Mouse (Mus musculus): Measurements from ENCODE around the gene Rnf187. TPM values are rescaled to one million over a fixed set of nuclear protein-coding genes. Genes with fewer than 3 reads are reported as not detected.

Gene Rnf187
- polyA plus RNA-seq, 1 experiment, result 99.2 TPM

DNA sequence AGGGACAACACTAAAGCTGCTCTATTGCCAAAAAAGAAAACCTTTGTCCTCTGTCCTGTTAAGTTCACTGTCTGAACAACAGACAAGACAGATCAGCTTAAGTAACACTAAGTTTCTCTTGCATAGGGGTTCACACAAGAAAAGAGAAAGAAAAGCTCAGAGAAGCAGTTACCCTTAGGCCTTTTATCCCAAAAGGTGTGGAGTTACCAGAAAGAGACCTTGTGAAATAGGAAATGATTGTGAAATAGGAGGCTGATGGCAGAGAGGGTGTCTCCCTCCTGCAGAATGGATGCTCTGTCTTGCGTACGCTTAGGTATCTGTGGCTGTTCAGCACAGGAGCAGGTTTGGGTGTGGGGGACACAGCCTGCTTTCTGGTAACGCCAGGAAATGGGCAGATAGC is 40.5 kb upstream of the Rnf187 start:
- Histone ChIP-seq H3K27ac (ENCODE audit: insufficient read depth, low read length) (peak overlapping the region; percentile 95), H3K4me1 (ENCODE audit: control insufficient read depth, insufficient read depth, low read length) (0 out of 2 replicates have a peak, but pooled peaks cover 7% of the 10 kb centered on the region), H3K4me3 (ENCODE audit: insufficient read depth, low read length) (peak overlapping the region; percentile 88)
- no peak for TF ChIP-seq POLR2A (IDR thresholded peaks at IDR 0.05; ENCODE audit: low read depth, low read length)
- TF ChIP-seq CTCF (IDR thresholded peaks at IDR 0.05; ENCODE audit: borderline replicate concordance, insufficient read depth, low read length), result no peak

DNA sequence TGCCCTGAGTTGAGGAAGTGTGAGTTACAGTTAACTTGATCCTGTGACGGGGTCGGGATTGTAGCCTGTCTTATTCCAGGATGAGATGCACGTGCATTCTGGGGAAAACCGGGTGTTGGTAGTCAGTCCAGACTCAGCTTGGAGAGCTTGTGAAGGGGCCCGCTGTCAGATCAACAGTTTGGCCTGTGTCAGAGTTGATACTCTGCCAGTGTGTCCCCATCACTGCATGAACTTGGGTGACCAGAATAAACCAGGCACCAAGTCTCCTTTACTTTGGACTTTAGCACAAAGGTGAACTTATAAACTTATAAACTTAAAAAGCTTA is 40.0 kb upstream of the Rnf187 start:
- 0 out of 2 replicates have a peak, but pooled peaks cover 7% of the 10 kb centered on the region for H3K4me1 ChIP-seq (ENCODE audit: control insufficient read depth, insufficient read depth, low read length)
- peak overlapping the region; percentile 95 for H3K27ac ChIP-seq (ENCODE audit: insufficient read depth, low read length)
- H3K4me3 ChIP-seq (ENCODE audit: insufficient read depth, low read length), result peak overlapping the region; percentile 88
- TF ChIP-seq CTCF (IDR thresholded peaks at IDR 0.05; ENCODE audit: borderline replicate concordance, insufficient read depth, low read length), result no peak
- TF ChIP-seq POLR2A (IDR thresholded peaks at IDR 0.05; ENCODE audit: low read depth, low read length), result peak; percentile 17; the same call in 1 of the 2 replicates

DNA sequence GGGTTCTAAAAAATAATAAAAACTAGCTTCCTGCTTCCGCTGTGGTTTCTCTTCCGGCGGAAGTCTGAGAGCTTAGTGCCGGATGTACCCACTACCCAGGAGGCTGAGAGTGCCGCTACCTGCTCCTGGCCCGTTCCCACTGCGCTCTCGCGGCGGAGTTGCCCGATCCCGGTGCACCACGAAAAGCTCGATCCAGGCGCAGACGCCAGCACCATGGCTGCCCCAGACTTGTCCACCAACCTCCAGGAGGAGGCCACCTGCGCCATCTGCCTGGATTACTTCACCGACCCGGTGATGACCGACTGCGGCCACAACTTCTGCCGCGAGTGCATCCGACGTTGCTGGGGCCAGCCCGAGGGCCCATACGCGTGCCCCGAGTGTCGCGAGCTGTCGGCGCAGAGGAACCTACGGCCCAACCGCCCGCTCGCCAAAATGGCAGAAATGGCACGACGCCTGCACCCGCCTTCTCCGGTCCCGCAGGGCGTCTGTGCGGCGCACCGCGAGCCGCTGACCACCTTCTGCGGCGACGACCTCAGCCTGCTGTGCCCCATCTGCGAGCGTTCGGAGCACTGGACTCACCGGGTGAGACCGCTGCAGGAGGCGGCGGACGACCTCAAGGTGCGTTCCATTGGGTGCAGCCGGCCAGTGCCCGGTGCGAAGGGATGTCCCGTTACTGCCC is 39.5 kb upstream of the Rnf187 start, which contains the start of gene Trim11:
Trim11 (plus strand) TSS at position 67 of the 679 bp plus-strand sequence.
- no peak for TF ChIP-seq CTCF (IDR thresholded peaks at IDR 0.05; ENCODE audit: borderline replicate concordance, insufficient read depth, low read length)
- TF ChIP-seq POLR2A (IDR thresholded peaks at IDR 0.05; ENCODE audit: low read depth, low read length), result peak; percentile 90
- H3K4me1 ChIP-seq (ENCODE audit: control insufficient read depth, insufficient read depth, low read length), result 0 out of 2 replicates have a peak, but pooled peaks cover 7% of the 10 kb centered on the region
- peak within 1 kb of the TSS; percentile 95 for H3K27ac ChIP-seq (ENCODE audit: insufficient read depth, low read length)
- H3K4me3 ChIP-seq (ENCODE audit: insufficient read depth, low read length), result peak within 1 kb of the TSS; percentile 88

DNA sequence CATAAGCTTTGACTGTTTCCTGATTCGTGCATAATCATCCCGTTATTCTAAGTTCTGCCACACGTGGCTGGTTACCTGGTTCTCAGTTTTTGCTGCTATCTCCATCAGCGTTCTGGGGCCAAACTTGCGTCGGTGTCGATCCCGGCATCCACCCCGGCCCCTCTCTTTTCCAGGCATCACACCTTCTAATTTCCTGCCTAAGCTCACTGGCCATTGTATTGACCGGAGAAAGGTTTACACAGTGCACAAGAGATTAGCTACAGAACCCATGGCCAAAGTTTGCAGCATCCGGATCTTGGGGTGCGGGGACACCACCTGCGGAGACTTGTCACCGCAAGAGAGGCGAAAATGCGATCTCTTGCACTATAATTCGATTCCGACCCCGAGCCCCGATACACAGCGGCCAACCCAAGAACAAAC is 38.9 kb upstream of the Rnf187 start:
- Histone ChIP-seq H3K27ac (ENCODE audit: insufficient read depth, low read length) (peak overlapping the region; percentile 21; the same call in 1 of the 2 replicates), H3K4me3 (ENCODE audit: insufficient read depth, low read length) (peak overlapping the region; percentile 88), H3K4me1 (ENCODE audit: control insufficient read depth, insufficient read depth, low read length) (0 out of 2 replicates have a peak, but pooled peaks cover 7% of the 10 kb centered on the region)
- no peak for TF ChIP-seq CTCF (IDR thresholded peaks at IDR 0.05; ENCODE audit: borderline replicate concordance, insufficient read depth, low read length)
- TF ChIP-seq POLR2A (IDR thresholded peaks at IDR 0.05; ENCODE audit: low read depth, low read length), result no peak

DNA sequence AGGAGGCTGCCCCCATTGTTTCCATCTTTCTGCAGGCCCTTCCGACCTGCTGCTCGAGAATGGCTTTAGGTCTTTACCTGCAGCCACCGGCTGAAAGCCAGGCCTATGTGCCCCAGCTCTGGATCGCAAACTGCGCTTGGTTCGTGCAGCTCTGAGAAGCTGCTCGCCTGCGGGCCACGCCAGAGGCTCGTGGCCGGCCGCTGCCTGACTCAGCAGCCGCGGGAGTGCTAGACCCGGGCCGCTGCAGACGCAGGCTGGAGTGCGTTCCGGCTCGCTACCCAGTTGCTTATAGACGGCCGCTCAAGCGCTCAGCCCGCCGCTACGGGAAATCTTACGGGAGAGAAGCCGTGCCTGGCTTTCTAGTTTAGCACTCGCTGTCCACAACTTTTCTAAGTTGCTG is 38.4 kb upstream of the Rnf187 start:
- no peak for TF ChIP-seq POLR2A (IDR thresholded peaks at IDR 0.05; ENCODE audit: low read depth, low read length)
- 0 out of 2 replicates have a peak, but pooled peaks cover 7% of the 10 kb centered on the region for H3K4me1 ChIP-seq (ENCODE audit: control insufficient read depth, insufficient read depth, low read length)
- peak overlapping the region; percentile 88 for H3K4me3 ChIP-seq (ENCODE audit: insufficient read depth, low read length)
- H3K27ac ChIP-seq (ENCODE audit: insufficient read depth, low read length), result no peak overlapping the region

DNA sequence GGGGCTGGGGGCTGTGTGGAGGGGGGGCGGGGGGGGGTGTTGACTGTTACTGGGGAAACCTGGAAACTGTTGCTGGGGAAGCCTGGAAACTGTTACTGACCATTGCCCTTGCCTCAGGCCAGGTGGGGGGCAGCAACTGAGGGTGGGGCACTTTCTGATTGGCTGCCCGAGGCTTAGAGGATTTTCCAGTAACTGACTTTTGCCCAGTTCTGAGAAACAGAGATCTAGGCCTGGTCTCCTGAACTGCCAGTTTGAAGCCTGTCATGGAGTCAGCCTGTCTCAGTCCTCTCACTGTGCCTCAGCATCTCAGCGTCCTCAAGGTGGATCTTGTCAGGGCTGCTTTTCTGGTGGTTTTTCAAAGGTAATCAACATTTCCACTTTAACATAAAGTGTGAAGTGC is 35.7 kb upstream of the Rnf187 start:
- no peak for TF ChIP-seq CTCF (IDR thresholded peaks at IDR 0.05; ENCODE audit: borderline replicate concordance, insufficient read depth, low read length)
- H3K4me3 ChIP-seq (ENCODE audit: insufficient read depth, low read length), result no peak overlapping the region
- no peaks in the 10 kb centered on the region for H3K4me1 ChIP-seq (ENCODE audit: control insufficient read depth, insufficient read depth, low read length)
- H3K27ac ChIP-seq (ENCODE audit: insufficient read depth, low read length), result no peak overlapping the region

DNA sequence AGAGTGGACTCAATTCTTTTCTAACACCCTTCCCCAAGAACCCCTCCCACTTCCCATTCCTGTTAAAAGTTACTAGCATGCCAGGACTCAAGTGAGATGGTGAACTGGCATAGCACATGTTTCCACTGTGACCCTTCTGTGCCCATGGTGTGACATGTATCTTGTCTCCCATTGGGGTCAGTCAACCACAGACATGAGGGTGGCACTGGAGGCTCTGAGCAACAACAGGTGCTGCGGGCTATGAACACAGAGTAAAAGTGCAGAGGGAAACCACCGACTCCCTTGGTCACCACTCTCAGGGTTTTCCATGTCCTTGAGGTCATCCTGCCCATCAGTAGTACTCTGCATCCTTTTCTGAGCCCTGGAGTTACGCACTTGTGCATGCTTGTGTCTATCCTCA is 33.1 kb upstream of the Rnf187 start:
- Histone ChIP-seq H3K4me1 (ENCODE audit: control insufficient read depth, insufficient read depth, low read length) (no peaks in the 10 kb centered on the region), H3K27ac (ENCODE audit: insufficient read depth, low read length) (no peak overlapping the region), H3K4me3 (ENCODE audit: insufficient read depth, low read length) (no peak overlapping the region)
- no peak for TF ChIP-seq CTCF (IDR thresholded peaks at IDR 0.05; ENCODE audit: borderline replicate concordance, insufficient read depth, low read length)
- no peak for TF ChIP-seq POLR2A (IDR thresholded peaks at IDR 0.05; ENCODE audit: low read depth, low read length)

DNA sequence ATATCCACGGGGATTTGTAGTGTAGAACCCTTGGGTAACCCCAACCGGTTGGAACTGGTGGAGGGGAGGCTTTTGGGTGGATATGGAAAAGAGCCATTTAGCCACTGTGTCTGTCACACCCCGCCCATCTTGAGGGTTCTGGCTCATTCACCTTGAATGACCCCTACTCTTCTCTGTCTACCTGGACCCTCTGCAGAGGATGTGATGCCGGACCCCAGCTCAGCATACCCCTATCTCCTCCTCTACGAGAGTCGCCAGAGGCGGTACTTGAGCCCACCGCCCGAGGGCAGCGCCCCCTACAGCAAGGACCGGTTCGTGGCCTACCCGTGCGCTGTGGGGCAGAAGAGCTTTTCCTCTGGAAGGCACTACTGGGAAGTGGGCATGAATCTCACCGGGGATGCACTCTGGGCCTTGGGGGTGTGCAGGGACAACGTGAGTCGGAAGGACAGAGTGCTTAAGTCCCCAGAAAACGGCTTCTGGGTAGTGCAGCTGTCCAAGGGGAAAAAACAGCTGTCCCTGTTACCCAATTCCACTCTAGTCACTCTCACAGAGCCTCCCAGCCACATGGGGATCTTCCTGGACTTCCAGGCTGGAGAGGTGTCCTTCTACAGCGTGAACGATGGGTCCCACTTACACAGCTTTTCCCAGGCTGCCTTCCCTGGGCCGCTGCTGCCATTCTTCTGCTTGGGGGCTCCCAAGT is 32.3 kb upstream of the Rnf187 start:
- Histone ChIP-seq H3K4me3 (ENCODE audit: insufficient read depth, low read length) (no peak overlapping the region), H3K27ac (ENCODE audit: insufficient read depth, low read length) (no peak overlapping the region), H3K4me1 (ENCODE audit: control insufficient read depth, insufficient read depth, low read length) (no peaks in the 10 kb centered on the region)
- TF ChIP-seq CTCF (IDR thresholded peaks at IDR 0.05; ENCODE audit: borderline replicate concordance, insufficient read depth, low read length) (no peak), POLR2A (IDR thresholded peaks at IDR 0.05; ENCODE audit: low read depth, low read length) (no peak)

DNA sequence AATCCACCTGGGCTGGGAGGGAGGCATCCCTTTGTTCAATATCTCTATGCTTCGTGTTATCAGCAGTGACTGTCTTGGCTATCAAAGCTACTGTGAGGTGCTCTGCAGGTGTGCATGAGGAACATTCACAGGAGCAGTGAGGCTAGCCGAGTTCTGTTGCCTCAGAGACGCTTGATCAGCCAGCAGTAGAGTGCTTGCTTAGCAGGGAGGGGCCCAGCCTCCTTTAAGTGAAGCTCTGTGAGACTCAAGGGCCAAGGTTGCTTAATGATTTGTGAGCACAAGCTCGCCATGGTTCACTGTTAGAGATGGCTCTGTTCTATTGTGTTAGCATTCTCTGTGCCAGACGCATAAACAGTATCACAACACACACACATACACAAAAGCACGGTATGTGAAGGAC is 30.9 kb upstream of the Rnf187 start:
- Histone ChIP-seq H3K4me3 (ENCODE audit: insufficient read depth, low read length) (no peak overlapping the region), H3K4me1 (ENCODE audit: control insufficient read depth, insufficient read depth, low read length) (no peaks in the 10 kb centered on the region), H3K27ac (ENCODE audit: insufficient read depth, low read length) (no peak overlapping the region)
- TF ChIP-seq POLR2A (IDR thresholded peaks at IDR 0.05; ENCODE audit: low read depth, low read length), result no peak
- no peak for TF ChIP-seq CTCF (IDR thresholded peaks at IDR 0.05; ENCODE audit: borderline replicate concordance, insufficient read depth, low read length)

DNA sequence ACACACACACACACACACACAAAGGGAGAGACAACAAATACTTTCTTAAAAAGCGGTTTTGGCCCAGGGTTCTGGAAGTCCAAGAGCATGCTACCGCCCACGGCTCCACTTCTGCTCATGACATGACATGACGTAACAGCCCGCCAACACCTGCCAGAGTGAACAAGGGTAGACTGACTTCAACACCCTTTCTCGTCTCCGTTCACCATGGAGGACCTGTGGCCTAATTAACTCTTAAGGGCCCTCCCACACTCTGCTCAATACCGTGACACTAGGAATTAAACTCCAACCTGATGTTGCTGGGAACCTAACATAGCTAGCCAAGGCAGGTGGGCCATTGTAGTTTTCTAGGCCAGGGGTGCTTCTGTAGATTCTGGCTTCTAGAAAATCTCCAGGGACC is 30.3 kb upstream of the Rnf187 start:
- H3K4me1 ChIP-seq (ENCODE audit: control insufficient read depth, insufficient read depth, low read length), result no peaks in the 10 kb centered on the region
- no peak overlapping the region for H3K4me3 ChIP-seq (ENCODE audit: insufficient read depth, low read length)
- H3K27ac ChIP-seq (ENCODE audit: insufficient read depth, low read length), result no peak overlapping the region
- TF ChIP-seq POLR2A (IDR thresholded peaks at IDR 0.05; ENCODE audit: low read depth, low read length), result no peak
- no peak for TF ChIP-seq CTCF (IDR thresholded peaks at IDR 0.05; ENCODE audit: borderline replicate concordance, insufficient read depth, low read length)

Data from embryonic fibroblast, embryonic 13.5 days (primary cell).